Mouse (Mus musculus): Measurements from ENCODE around the gene Ntn1.

DNA sequence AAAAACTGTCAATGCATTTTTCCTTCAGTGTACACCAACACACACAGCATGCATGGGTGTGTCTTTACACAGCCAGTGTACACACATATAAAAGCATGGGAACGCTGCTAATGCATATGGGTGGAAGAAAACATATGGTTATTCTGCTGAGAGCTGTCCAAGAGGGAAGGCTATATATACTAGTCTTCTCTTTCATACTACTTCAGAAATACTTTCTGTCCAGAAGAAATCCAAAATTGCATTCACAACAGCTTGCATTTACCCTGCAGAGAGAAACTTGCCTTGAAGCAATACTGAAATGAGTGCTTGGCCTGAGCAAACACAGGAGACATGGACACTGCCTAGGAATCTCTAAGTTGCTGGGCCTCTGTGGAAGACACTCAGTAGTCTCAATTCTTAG is 18.8 kb downstream of the Ntn1 start:
- TF ChIP-seq POLR2A (IDR thresholded peaks at IDR 0.05; ENCODE audit: borderline replicate concordance, low read depth, low read length) (no peak), CTCF (IDR thresholded peaks at IDR 0.05; ENCODE audit: low read depth, low read length) (no peak)

Data from bone marrow macrophage, adult 2 months (primary cell).